Mouse (Mus musculus): Measurements from ENCODE around the gene Mrgprh.

Mrgprh gene

DNA sequence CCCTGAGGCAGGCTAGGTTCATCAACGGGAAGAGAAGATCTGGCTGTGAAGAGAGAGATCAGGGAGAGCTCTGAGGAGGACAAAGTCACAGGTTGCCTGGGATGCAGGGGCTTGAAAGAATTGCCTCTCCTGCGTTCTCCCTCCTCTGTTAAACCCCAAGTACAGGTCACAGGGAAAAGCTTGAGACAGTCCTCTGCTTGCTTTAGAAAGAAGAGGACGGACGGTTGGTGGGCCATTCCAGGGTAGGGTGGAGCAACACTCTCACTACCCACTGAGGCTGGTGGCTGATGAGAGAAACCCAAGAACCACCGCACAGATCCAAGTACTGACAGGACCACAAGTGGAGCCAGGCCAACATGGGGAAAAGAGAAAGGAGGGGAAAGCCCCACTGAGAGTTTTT is at the start of gene Mrgprh:
Gene Mrgprh, plus strand, starts transcription at position 301 of the 400 bp plus-strand sequence.
- no peak for DNase-seq

DNA sequence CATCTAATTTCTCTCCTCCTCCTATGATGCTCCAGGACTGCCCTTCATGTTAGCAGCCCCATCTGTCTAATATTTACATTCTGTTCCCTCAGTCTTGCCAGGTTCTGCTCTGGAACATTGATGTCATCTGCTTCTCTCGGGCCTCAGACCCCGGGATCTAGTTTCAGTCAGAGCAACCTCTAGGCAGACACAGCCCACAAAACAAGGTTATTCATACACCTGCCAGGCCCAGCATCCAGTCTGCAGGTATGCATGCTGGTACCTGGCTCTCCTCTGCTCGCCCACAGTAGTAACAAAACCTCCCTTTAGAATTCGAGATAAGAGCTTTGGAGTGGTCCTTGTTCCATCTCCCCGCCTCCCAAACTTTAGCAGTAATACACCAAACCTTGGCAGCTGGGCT is 45.5 kb upstream of the Mrgprh start:
- DNase-seq: no peak

DNA sequence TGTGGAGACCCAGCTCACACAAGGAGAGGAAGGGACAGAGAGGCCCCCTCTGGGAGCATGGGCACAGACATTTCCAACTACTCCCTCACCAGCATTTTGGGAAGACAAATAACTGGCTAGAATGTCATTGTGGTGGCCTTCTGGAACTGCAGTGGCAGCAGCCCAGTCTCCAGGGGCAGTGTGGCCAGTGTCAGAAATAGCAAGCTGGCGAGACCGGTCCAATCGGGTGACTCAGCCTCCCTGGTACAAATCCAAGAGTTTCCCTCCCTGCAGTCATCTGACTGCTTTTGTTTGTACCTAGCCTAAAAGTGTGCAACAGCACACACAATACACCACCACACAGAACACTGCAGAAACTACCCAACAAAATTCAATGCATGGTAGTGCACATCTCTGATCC is 43.6 kb upstream of the Mrgprh start:
- DNase-seq: no peak

DNA sequence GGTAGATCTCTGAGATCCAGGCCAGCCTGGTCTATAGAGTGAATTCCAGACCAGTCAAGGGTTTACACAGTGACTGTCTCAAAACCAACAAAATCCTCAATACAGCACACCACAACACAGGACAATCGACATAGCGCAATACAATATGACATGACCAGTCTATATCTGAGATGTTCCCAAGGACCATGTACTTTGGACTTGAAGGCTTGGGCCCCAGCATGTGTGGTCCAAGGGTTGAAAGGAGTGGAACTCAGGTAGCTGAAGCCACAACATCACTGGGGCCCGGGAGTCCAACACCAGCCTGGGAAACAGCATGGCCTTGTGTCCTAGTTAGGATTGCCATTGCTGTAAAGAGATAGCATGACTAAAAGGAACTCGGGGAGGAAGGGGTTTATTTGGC is 43.2 kb upstream of the Mrgprh start:
- no peak for DNase-seq

DNA sequence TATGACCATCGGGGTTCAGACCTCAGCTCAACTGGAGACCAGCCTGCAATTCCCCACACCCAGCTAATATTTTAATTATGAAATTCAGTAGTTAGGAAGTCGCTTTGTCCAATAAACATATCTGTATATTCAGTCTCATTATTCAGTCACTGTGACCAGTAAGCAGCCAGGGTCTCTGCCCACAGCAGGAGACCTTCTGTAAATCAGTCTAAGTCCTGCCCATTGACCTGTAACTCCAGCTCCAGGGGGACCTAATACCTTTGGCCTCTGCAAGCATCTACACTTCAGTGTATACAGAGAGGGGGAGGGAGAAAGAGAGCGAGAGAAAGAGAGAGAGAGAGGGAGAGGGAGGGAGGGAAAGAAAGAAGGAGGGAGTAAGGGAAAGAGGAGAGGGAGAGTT is 41.5 kb upstream of the Mrgprh start:
- DNase-seq: peak; percentile 57 to 58

DNA sequence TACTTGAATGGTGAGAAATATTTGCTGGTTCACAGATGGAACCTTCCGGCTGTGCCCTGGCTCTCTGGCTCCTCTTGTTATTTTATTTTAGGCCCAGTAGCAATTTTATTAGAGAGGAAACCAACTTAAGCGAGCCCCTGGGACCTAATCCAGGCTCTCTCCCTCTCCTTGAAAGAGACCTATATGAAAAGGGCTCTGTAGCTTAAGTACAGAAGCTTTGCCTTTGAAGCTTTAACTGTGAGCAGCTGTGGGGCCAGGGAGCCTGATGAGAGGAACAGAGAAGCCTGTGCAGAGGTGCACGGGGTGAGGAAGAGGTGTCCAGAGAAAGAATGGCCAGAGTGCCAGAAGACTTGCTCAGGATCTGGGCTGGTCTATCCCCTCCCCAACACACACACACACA is 41.0 kb upstream of the Mrgprh start:
- DNase-seq: no peak

DNA sequence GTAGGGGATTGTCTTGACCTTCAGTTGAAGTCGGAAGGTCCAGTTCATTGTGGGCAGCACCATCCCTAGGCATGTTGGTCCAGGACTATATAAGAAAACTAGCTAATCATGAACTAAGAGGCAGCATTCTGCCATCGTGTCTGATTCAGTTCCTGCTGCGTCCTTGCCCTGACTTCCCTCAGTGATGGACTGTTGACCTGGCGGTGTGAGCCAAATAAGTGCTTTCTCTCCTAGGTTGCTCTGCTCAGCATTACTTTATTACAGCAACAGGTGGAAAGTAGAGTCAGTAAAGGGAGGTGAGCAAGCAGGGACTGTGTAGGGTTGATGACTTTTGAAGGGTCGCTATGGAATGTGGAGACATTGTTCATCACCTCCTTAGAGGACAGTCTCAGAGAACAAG is 40.1 kb upstream of the Mrgprh start:
- DNase-seq: peak; percentile 32 to 49

DNA sequence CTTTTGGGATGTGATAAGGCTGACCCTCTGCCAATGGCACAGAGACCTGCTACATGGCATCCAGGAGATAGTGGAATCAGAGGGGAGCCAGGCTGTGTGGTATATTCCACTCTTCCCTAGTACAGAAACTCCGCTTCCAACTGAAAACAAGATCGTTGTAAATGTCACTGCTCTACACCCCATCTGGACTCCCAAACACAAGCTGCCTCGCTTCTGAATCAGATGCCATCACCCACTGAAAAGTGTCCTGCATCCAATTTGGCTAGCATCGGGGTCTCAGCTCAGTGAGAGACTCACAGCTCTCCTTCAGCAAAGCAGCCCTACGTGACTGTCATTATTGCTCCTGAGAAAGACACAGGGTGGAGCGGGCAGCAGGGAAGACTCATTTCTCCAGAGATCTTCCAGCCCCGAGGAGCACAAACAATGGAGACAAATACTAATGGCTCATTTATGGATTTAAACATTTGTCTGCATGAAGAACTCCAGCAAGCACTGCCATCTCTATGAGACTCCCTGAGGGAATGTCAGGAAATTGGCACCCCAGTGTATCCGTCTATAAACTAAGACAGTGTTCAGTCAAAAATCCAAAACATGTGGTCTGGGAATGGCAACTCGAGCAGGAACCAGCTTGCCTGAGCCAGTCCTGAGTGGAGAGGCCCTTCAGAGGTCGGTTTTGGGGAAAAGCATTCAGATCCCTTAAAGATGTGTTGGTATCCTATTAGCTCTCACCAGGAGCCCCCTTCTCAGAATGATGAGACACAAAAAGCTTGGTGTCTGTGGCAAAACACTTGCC is 36.2 kb upstream of the Mrgprh start:
- DNase-seq: no peak

DNA sequence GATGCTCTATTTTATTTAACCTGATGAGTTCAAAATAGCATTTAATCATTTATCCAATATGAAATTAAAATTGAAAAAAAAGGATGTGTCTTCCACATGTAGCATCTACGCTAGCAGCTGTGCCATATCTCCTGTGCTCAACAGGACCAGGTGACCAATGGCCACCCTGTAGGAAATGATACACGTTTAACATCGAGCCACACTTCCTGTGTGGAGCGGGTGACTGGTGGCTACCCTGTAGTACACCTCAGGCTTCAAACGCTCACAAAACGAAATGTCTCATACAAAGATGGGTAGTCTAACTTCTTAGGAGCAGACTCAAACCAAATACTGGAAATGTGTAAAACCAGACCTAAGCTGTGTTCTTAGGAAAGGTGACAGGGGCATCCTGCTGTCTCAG is 32.0 kb upstream of the Mrgprh start:
- DNase-seq: no peak

DNA sequence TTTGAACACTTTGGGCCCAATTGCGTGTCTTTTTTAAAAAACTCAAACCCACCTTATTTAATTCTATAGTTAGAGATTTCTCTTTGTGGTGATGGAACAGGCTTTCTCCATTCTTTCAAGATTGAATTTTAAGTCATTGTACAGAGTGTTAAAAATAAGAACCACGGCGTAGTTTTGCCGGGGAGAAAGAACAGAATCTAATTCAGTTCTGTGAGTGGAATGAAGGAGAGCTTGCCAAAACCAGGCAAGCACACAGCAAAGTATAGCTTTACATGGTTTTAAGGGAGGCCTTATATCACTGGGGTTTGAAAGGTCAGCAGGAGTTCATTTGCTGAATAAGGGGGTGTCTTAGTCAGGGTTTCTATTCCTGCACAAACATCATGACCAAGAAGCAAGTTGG is 31.3 kb upstream of the Mrgprh start:
- no peak for DNase-seq

DNA sequence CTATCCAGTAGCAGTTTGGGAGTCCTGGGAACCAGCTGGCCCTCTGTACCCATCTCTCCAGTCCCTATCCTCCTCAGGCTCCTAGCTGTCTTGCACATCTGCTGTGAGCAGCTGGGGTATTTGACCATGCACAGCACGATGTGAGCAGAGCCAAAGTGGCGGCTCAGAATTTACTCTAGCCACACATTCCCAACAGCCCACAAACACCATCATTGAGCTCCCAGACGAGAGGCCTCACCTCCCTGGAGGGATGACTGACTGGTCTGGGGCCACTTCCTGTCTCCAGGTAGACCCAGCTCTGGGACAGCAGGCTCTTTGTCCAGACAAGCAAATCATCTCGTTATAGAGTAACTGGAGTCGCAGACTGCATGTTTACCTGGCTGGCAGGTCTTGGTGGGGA is 30.0 kb upstream of the Mrgprh start:
- DNase-seq: no peak

DNA sequence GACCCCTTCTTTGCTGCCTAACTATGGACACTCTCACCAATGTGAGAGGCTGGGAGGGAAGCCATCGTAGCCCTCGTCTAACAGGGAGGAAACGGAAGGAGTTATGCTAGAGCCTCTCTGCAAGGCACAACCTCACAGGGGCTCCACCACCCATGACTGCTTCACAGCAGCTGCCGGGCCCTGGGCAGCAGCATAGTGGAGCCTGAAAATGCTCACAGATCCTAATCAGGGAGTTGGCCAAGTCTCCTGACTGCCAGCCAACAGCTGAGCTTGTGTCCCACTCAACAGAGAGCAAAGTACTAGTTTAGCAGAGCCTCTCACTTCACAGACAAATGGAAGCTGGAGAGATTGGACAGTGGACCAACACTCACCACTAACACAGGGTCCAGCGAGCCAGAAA is 29.4 kb upstream of the Mrgprh start:
- peak; percentile 65 to 70 for DNase-seq

DNA sequence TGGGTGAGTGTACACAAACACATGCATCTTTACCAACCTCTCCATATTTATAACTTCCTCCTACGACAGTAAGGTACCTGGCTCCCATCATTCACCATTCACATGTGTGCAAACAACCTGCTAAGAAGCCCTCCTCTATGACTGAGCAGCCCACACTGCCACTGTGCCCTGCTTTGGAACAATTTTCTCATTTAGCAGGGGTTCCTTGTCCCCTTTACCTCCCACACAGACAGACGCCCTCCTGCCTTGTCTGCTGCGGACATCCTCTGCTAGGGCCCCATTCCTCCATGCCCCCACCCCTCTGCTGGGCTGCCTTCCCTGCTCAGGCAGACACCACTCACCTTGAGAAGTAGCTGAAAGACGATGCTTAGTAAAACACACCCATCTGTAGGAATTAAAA is 28.1 kb upstream of the Mrgprh start:
- DNase-seq: no peak

DNA sequence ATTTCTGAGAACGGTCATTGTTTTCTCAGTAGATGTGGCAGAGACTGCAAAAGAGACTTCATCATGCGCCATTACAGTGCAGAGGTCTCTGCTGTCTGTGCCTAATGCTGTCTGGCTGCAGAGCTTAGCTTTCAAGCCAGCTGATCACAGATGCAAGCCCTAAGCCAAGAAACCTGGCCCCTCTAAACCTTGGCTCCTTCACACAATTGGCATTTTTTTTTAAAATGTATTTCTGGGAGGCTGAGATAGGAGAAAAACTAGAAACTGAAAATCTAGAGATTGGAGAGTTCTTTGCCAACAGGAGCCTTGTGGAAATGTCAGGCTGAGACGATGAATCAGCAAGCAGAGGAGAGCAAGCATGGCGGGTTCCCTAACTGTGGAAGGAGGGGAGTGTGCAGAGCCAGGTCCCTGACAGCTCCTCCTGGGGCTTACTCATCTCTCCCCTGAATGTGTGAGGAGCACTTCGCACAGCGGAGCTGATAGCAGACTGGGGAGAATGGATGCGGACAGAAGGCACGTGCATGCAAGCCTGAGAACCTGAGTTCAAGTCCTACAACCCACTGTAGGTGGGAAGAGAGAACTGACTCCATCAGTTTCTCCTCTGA is 26.0 kb upstream of the Mrgprh start:
- no peak for DNase-seq

DNA sequence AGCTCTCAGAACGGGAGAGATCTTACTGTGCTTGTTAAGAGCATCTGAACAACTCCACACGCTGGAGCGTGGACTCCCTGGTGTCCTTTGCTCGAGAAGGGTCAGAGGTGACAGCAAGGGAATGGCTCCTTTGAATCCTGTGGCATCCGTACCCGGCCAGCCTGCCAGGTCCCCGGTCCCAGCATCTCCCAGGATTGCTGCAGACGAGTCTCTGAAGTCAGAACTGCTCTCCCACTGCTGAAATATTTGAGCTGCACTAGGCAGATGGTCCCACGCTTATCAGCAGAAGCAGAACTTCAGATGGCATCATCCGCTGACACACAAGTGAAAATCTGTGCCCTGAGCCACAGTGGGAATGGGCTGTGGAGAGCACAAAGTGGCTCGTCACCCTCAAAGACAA is 24.1 kb upstream of the Mrgprh start:
- no peak for DNase-seq

DNA sequence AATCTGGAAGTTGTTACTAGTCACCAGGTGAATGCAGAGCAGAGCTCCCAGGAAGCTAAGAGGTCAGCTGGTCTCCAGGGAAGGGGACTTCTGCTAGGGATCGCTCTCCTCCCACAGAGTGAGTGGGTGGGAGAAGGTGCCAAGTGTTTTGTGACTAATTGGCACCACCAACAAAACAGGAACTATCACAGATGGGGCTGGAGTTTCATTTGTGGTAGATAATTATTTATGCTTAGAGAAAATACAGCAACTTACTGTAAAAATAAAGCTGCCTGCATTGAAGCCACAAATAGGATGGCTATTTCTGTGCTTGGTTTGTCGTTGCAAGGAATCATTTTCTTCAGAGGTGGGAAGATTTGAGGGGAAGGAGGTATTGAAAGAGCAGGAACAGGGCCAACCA is 22.0 kb upstream of the Mrgprh start:
- no peak for DNase-seq

DNA sequence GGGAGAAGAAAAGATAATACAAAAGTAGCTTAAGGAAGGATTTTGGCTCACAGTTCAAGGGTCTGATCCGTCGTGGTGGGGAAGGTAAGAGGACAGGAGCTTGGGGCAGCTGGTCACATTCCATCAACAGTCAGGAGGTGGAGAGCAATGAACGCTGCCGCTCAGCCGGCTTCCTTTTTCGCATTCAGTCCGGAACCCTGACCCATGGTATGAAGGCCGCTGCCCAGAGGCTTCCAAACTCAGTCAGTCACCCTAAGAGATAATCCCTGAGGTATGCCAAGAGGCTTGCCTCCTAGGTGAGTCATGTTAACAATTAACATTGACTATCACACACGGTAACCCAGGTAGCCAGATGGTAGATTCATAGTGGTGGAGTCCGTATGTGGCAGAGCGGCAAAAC is 21.4 kb upstream of the Mrgprh start:
- peak in 1 of 2 experiments; percentile 55 for DNase-seq

DNA sequence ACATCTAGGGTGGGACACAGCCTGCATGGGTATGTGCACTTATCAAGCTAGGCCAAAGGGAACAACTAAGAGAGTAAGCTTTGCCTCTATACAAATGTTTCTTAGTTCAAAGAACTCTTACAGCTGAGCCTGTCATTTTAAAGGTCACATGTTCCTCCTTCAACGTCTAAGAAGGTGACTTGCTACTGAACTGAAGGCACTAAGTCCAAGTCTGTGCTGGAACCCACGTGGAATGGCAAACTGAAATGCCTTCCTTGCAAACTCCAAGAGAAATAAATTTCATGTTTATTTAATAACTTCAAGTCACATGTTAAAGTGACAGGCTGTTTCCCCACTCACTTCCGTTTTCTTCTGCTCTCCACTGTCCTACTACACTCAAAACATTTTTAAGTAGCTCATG is 18.4 kb upstream of the Mrgprh start:
- no peak for DNase-seq

DNA sequence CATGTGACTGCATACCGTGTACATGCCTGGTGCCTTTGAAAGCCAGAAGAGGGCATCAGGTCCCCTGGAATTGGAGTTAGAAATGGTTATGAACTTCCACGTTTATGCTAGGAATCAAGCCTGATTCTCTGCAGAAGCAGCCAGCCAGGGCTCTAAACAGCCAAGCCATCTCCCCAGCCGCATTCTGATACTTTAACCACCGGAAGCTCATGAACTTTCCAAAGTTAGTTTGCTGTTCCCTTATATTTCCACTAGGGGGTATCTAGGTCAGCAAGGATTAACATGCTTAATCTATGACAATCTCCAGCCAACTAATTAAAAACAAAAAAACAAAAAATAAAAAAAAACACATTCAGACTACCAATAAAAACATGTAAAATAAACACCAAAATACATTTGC is 17.8 kb upstream of the Mrgprh start:
- no peak for DNase-seq

DNA sequence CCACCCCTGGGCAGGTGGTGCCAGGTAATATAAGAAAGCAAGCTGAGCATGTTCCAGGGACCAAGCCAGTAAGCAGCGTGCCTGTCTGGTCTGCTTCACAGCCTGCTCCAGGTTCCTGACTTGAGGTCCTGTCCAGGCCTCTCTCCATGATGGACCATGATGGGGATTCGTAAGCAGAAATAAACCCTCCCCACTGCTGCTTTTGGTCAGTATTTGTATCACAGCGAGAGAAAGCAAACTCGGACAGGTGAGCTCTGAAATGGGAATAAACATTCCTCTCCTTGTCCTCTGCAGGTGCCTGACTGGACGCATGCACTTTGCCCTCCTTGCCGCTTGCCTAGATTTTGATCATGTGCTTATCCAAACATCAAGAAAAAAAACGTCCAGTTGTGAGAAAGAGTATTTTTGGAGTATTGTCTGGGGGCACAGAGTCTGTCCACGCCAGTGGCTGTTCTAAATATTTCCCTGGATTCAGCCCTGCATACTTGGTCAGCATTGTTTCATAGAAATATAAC is 16.8 kb upstream of the Mrgprh start:
- peak; percentile 54 to 60 for DNase-seq

DNA sequence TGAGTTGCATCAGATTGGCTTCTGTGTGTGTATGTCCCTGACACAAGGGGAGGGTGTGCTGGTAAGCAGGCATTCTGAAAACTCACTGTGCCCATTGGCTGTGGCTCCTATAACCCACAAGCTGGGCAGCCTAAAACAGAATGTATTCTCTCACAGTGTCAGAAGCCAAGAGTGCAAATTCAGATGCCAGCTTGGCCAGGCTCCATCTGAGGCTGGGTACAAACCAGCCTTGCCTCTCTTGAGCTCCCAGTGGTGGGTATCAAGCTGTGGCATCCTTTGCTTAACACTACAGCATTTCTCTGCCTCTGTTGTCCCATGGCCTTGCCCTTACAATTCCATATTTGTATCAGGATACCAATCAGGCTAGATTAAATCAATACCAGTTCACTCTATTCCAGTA is 11.7 kb upstream of the Mrgprh start:
- no peak for DNase-seq

DNA sequence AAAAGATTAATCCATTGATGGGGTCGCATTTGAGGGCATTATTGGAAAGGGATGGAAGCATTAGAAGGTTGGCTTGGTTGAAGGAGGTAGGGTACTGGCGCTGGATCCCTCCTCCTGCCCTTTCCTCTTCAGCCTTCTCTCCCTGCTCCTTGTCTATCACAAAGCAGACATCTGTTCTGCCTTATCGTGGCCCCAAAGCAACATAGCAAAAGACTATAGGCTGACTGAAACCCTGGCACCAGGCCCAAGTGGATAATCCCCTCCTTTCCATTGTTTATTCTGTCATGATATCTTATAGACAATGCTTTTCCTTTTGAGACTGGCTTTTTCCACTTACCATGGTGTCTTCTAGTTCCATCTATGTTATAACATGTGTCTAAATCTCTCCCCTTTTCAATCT is 10.4 kb upstream of the Mrgprh start:
- no peak for DNase-seq

DNA sequence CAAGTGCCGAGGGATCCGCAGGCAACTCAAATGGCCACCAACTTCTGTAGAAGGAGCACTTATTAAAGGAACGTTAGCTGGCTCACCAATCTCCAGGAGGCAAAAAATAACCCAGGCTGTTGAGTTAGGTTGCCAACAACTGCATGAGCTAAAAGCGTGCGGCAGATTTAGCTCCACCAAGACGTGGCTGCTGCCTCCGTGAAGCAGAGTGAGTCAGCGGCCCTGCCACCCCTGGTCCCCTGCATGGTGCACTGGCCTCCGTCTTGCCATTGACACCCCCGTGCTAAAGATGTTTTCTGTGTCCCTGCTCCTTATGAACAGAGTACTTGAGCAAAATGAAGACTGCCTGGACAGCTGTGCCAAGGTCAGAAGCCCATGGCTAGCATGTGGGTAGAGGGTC is 9.0 kb upstream of the Mrgprh start:
- no peak for DNase-seq

DNA sequence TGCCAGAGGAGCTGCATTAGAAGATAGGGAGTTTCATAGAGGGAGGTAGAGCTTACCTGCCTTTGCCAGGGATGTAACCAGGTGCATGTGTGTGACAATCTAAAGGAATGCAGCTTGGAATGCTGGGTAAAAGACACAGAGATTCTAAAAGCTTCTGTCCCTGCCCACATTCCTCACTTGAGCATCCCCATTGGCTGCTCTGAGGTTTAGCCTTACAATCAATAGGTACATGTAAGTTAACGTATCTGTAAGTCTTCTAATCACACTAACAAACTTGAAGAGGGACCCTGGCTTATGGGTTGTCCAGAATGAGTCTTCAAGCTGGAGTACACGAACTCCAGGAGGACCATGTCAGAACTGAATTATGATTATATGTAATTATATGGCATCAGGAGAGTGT is 7.8 kb upstream of the Mrgprh start, which contains the start of gene Mas1:
Gene Mas1, minus strand, starts transcription at position 101 of the 400 bp plus-strand sequence.
- no peak for DNase-seq

DNA sequence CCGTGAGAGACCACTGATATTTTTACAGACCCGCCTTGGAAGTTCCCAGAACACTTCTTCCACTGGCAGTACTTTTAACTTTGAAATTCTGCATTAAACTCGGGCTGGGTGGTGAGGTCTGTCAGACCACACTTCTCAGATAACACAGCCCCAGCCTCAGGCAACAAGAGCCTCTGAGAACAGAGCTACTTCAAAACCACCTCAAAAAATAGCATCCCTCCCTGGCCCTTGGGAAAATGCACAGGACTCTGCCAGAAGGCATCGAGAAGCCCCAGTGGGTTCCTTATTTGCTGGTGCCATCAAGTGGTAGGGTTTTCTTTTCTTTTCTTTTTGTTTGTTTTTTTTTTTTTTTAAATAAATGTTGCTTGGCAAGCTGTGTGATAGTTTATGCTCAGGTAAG is 7.2 kb upstream of the Mrgprh start:
- no peak for DNase-seq

All from kidney, adult 8-10 months (tissue).